Mouse (Mus musculus) stomach, embryonic 14.5 days (tissue): ENCODE data around the gene Apmap. TPM values are rescaled to one million over a fixed set of nuclear protein-coding genes. Genes with fewer than 3 reads are reported as not detected.

Experiments used
- ATAC-seq: fragments of 200-750 bp; cut with Nextera tagmentation; 2 replicates; pipeline ENCODE4 v1.8.0; 2017; ENCODE audit warnings: low read depth, moderate TSS enrichment; ENCODE audit not compliant: insufficient number of reproducible peaks, insufficient read depth, low FRiP score
- H3K27ac ChIP-seq: fragments of 300-500 bp; sonication (generic); 2 replicates; pipeline ENCODE4 v1.5.1; 2014; ENCODE audit warnings: mild to moderate bottlenecking, low read length, moderate library complexity, mixed read lengths
- H3K27me3 ChIP-seq: fragments of 300-500 bp; sonication (generic); 2 replicates; pipeline ENCODE4 v1.6.1; 2014; ENCODE audit warnings: low read length, control low read depth, mixed read lengths; ENCODE audit not compliant: control insufficient read depth, insufficient read depth
- H3K36me3 ChIP-seq: fragments of 300-500 bp; sonication (generic); 2 replicates; pipeline ENCODE4 v1.6.1; 2014; ENCODE audit warnings: mild to moderate bottlenecking, control low read depth, low read length, moderate library complexity, mixed read lengths; ENCODE audit not compliant: control insufficient read depth, insufficient read depth
- H3K4me1 ChIP-seq: fragments of 300-500 bp; sonication (generic); 2 replicates; pipeline ENCODE4 v1.6.1; 2014; ENCODE audit warnings: low read length, control low read depth, mixed read lengths; ENCODE audit not compliant: control insufficient read depth, insufficient read depth
- H3K4me2 ChIP-seq: fragments of 300-500 bp; sonication (generic); replicated peaks from 2 replicates; pipeline ENCODE4 v1.6.1; 2014; ENCODE audit warnings: low read depth, low read length, control low read depth
- H3K4me3 ChIP-seq: fragments of 300-500 bp; sonication (generic); 2 replicates; pipeline ENCODE4 v1.5.1; 2014; ENCODE audit warnings: low read depth, low read length, control low read depth
- H3K9ac ChIP-seq: fragments of 300-500 bp; sonication (generic); replicated peaks from 2 replicates; pipeline ENCODE4 v1.6.1; 2014; ENCODE audit warnings: low read depth, mild to moderate bottlenecking, control low read depth, low read length, moderate library complexity, mixed read lengths
- H3K9me3 ChIP-seq: fragments of 300-500 bp; sonication (generic); 2 replicates; pipeline ENCODE4 v1.6.1; 2016; ENCODE audit warnings: low read depth, low read length, control low read depth; ENCODE audit not compliant: control insufficient read depth
- WGBS: fragments of 180-500 bp; shearing (Covaris S2); extraction: QIAGEN DNeasy Blood & Tissue Kit; methylation state at CpG from one replicate; pipeline ENCODE4 v1.1.7; 2014; 5-methylcytosine and 5-hydroxymethylcytosine counted together
- polyA plus RNA-seq: library from polyadenylated mRNA; unstranded; fragments of >200 nt; fragmentation: Nextera tagmentation; extraction: Ambion mirVana; gene quantifications from 2 replicates; pipeline ENCODE4 v1.2.1, GENCODE M21; 2014

Gene Apmap
- 37.5 and 40.2 TPM in 2 replicates for polyA plus RNA-seq

DNA sequence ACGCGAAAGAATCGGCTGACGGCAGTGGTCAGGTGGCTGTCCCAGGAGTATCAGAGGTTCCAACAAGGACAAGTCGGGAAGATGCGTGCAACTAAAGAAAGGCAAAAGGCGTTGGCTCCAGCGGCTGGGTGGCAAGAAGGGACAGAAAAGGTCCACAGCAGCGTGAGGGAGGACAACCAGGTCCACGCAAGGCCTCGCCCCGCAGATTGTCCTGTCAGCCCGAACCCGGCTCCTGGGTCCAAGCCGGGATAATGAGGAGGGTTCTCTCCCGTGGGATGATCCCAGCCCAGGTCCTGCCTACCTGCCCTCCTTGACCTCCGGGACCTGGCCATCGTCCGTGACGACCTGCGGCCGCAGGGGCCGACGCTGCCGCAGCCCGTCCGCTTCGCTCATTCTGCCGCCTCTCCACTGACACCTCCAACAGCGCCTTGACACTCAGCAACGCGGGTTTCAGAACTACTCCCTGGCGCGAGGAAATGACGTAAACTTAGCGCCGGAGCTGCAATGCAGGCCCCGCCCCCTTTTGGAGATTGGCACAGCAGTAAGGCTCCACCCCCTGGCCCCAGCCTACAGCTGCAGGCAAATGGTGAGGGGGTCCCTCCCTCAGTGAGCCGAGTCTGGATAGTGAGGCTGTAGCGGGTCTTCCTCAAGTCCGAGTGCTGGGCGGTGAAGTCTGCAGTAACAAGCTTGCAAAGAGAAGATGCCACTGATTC, at the start of gene Apmap:
Gene Apmap (minus strand): TSS at position 481 of the 713 bp plus-strand sequence.
- peaks cover 5% of the 10 kb centered on the region; the same call in 1 of the 2 replicates for H3K4me1 ChIP-seq
- whole genome bisulfite sequencing: under 1% methylated on average over 42 of the region's 42 CpGs
- peak within 1 kb of the TSS; percentile 36; the same call in 1 of the 2 replicates for H3K27ac ChIP-seq

DNA sequence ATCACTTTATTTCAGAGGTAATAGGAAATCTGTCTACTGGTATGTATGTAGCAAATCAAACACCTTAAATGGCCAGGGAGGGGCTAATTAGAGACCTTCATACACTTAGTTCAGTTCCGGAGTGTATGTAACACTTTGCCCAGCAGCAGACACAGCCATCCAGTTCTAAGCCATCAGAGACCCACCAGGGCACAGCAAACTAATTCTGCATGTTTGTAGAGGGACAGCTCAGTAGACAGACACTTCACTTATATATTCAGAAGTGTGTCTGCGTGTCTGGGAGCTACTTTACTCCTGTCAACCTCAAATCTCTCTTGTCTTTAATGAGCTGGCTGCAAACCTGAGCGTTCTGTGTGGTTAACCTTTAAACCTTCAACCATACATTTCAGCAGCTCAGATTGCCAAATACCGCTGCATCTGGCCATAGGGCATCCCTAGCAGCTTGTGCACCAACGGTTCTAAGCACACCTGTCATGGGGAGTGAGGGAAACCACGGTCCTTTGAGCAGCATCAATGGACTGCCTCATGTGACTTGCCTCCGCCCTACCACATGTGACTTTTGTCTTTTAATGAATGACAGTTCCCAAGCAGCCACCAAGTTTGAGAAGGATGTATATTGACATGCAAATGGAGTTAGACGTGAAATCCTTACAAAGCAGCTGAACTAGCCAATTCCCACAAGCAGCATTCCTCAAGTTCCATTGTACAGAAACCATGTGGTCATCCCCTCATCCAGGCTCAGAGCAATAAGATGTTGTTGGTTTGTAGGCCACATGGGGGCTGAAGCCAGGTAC, 48.8 kb upstream of the Apmap start:
- H3K4me3 ChIP-seq: no peak overlapping the region
- WGBS: 55% methylated on average over 8 of the region's 8 CpGs

More for the DNA sequence above, at the start of gene Apmap:
- H3K9ac ChIP-seq: peak within 1 kb of the TSS; percentile 67
- H3K27me3 ChIP-seq: no peaks in the 10 kb centered on the region
- peak within 1 kb of the TSS; percentile 94 for H3K4me3 ChIP-seq
- peak within 1 kb of the TSS; percentile 76 for H3K4me2 ChIP-seq
- H3K36me3 ChIP-seq: no peaks in the 10 kb centered on the region
- no peaks in the 10 kb centered on the region for H3K9me3 ChIP-seq
- ATAC-seq: peak; percentile 96

DNA sequence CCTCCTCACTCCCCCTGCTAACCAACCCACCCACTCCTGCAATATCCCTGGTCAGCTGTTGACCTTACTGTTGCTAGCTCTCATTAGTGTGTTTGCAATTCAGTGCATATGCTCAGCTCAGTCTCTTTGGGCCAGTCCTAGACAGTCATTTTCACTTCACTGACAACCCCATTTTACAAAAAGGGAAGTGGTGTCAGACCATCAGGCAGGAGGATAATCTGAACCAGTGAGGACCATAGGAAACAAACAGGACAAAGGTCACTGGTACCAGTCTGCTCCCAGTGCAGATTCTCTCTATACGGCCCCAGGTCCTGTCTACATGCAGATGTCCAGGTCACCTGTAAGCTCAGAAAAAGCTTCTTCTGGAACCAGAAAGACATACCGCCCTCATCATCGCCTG, 47.7 kb upstream of the Apmap start:
- Histone ChIP-seq H3K4me1 (peaks cover 2% of the 10 kb centered on the region; the same call in 1 of the 2 replicates), H3K9ac (no peak overlapping the region), H3K9me3 (no peaks in the 10 kb centered on the region), H3K4me2 (no peak overlapping the region), H3K4me3 (no peak overlapping the region), H3K36me3 (no peaks in the 10 kb centered on the region; the same call in 1 of the 2 replicates), H3K27me3 (no peaks in the 10 kb centered on the region), H3K27ac (no peak overlapping the region)
- 90% methylated on average over 3 of the region's 3 CpGs for WGBS
- no peak for ATAC-seq

More for the DNA sequence above, 48.8 kb upstream of the Apmap start:
- Histone ChIP-seq H3K4me1 (no peaks in the 10 kb centered on the region), H3K27me3 (no peaks in the 10 kb centered on the region), H3K4me2 (no peak overlapping the region), H3K27ac (no peak overlapping the region), H3K9me3 (no peaks in the 10 kb centered on the region), H3K9ac (no peak overlapping the region), H3K36me3 (no peaks in the 10 kb centered on the region; the same call in 1 of the 2 replicates)
- ATAC-seq: no peak

DNA sequence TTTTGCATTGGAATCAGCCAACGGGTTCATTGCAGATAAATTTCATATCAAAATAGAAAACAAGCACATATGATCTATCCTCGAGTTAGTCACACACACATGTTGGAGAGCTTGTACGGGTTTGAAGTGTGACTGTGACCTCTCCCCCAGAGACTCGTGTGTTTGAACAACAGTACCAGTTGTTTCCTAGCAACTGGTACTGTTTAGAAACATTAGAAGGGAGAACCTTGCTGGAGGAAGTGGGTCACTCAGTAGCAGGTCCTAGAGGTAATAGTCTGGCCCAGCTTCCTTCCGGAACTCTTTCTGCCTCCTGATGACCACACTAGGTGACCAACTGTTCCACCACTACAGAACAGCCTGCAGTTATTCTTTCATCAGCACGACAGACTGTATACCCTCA, 46.9 kb upstream of the Apmap start:
- H3K36me3 ChIP-seq: no peaks in the 10 kb centered on the region; the same call in 1 of the 2 replicates
- 76% methylated on average over 6 of the region's 6 CpGs for WGBS
- H3K4me2 ChIP-seq: no peak overlapping the region
- peaks cover 8% of the 10 kb centered on the region for H3K4me1 ChIP-seq
- no peaks in the 10 kb centered on the region for H3K27me3 ChIP-seq
- ATAC-seq: no peak
- no peak overlapping the region for H3K9ac ChIP-seq
- H3K4me3 ChIP-seq: no peak overlapping the region
- no peaks in the 10 kb centered on the region for H3K9me3 ChIP-seq
- H3K27ac ChIP-seq: no peak overlapping the region

DNA sequence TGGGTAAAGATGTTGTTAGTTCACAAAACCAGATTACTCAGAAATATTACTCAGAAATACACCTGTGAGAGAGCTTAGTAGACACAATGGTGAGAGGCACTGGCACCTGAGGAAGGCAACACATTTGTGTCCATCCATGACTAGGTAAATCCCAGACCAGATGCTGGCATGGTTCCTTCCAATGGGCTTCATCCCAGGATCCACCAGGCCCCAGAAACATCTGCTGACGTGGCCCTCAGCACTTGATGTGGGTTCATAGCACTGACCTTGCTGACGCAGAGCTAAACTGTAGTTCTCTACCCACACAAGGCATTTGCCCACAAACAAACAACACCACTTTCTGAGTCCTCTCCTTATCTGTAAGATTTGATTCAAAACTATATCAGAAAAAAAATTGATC, 46.4 kb upstream of the Apmap start:
- H3K27me3 ChIP-seq: no peaks in the 10 kb centered on the region
- 83% methylated on average over 2 of the region's 2 CpGs for WGBS
- no peak overlapping the region for H3K4me3 ChIP-seq
- H3K4me2 ChIP-seq: no peak overlapping the region
- no peak overlapping the region for H3K9ac ChIP-seq
- H3K27ac ChIP-seq: no peak overlapping the region
- H3K36me3 ChIP-seq: no peaks in the 10 kb centered on the region; the same call in 1 of the 2 replicates
- no peak for ATAC-seq
- H3K4me1 ChIP-seq: peaks cover 8% of the 10 kb centered on the region
- no peaks in the 10 kb centered on the region for H3K9me3 ChIP-seq

DNA sequence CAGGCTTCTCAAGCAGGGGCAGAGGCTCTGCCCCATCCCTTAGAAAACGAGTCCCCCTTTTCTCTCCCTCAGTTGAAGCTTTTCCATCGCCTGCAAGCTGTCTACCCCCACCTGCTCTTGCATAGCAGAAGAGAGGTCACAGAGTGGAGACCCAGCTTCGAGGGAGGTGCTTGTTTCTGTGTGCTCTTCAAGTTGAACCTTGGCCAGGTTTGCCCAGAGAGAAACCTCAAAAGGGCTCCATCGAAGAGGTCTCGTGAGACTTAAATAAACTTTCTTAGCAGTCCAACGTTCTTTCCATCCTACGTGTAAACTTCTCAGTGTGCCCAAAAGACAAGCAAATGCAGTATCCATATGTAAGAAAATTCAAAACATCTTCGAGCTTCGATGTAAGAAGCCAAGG, 43.0 kb upstream of the Apmap start:
- 37% methylated on average over 9 of the region's 9 CpGs for WGBS
- Histone ChIP-seq H3K4me3 (no peak overlapping the region), H3K36me3 (no peaks in the 10 kb centered on the region), H3K4me2 (no peak overlapping the region), H3K27ac (peak overlapping the region; percentile 76), H3K9ac (no peak overlapping the region), H3K27me3 (no peaks in the 10 kb centered on the region), H3K9me3 (no peaks in the 10 kb centered on the region), H3K4me1 (peaks cover 11% of the 10 kb centered on the region)
- 0 out of 2 replicates have a peak, but pooled peaks have one; percentile 4 for ATAC-seq

DNA sequence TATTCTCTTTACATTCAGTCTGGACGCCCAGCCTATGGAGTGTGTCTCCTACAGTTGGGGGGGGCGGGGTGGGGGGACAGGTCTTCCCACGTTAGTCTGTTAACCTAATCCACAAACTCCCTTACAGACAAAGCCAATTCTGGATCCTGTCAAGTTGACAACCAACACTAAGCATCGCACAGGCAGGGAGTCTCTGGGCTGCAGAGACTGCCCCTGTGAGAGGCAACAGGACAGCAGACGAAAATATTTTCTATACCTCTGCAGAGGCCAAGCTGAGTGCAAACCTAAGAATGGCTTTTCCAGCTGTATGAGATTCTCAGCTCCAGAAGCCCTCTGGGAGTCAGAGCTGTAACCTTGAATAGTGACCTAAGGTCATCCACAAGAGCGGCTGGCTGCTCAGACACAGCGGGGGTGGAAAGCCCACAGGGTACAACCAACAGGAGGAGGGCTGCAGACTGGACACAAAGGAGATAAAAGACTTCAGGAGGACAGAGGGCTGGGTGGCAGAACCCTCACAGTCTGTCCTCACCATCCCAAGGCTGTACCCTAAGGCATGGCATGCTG, 42.2 kb upstream of the Apmap start:
- peak; percentile 59; the same call in 1 of the 2 replicates for ATAC-seq
- Histone ChIP-seq H3K4me3 (no peak overlapping the region), H3K4me2 (no peak overlapping the region), H3K9me3 (no peaks in the 10 kb centered on the region), H3K4me1 (peaks cover 11% of the 10 kb centered on the region), H3K27ac (peak overlapping the region; percentile 76; the same call in 1 of the 2 replicates), H3K36me3 (no peaks in the 10 kb centered on the region), H3K27me3 (no peaks in the 10 kb centered on the region), H3K9ac (no peak overlapping the region)
- 13% methylated on average over 7 of the region's 7 CpGs for WGBS

DNA sequence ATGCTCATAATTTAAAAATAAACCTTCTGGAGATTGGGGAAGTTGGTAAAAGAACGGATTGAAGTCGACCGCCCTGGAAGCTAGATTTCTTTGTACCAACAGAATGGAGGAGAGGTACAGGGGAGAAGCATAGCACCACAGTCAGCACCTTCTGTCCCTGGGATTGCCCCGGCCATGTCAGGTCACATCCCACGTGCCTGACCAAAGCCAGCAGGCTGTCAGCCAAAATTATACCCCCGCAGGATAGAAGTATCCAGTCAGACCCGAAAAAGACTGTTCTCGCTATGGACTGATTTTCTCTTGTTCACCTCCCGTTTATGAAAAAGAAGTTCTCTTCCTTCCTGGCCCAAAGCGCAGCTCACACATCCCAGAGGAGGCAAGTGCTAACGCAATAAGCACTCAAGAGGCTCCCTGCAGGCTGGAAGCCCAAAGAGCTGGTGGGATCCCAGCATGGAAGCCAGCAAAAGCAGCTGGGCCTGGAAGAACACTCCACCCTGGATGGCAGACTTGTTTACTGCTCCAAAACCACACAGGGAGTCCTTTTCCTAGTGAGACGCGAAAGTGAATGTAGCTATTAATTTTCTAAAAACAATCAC, 40.0 kb upstream of the Apmap start:
- H3K4me3 ChIP-seq: no peak overlapping the region
- no peaks in the 10 kb centered on the region for H3K27me3 ChIP-seq
- 0 out of 2 replicates have a peak overlapping the region, but pooled peaks have one; percentile 15 for H3K27ac ChIP-seq
- no peaks in the 10 kb centered on the region for H3K36me3 ChIP-seq
- H3K9me3 ChIP-seq: no peaks in the 10 kb centered on the region
- peaks cover 11% of the 10 kb centered on the region for H3K4me1 ChIP-seq
- WGBS: 60% methylated on average over 13 of the region's 13 CpGs
- H3K9ac ChIP-seq: no peak overlapping the region
- no peak overlapping the region for H3K4me2 ChIP-seq
- ATAC-seq: no peak
